ENCODE assay signal across 8 mouse cellular contexts in genomic region chr8:111825219-111825618, GRCm38 (mm10). TPM values are rescaled to one million over a fixed set of nuclear protein-coding genes. Genes with fewer than 3 reads are reported as not detected.
DNase-seq lines count a peak whose midpoint lies in the region; ATAC-seq and TF ChIP-seq lines count a peak whose summit lies in the region.
"Had no signal": no experiment of that assay in that cellular context is flagged by ENCODE, and none has a peak within 500 bp of the region (broad histone marks: within the 10 kb centered on the region; RNA-seq: fewer than 3 reads in every experiment).

No protein-coding gene starts in this region.

- no peak overlapping the region for H3K27ac ChIP-seq in MEL (ENCODE audit: control insufficient read depth, low read depth, low read length)
- no peak overlapping the region for H3K27ac ChIP-seq in bone marrow, adult 2 months (ENCODE audit: control insufficient read depth, insufficient read depth, low read depth, low read length, poor library complexity)
- no peak overlapping the region for H3K27ac ChIP-seq in midbrain, embryonic 16.5 days (ENCODE audit: low read length)
- H3K27ac ChIP-seq: midbrain, embryonic 12.5 days had no signal

- no peak overlapping the region for H3K4me3 ChIP-seq in MEL (ENCODE audit: control insufficient read depth in 1 of 2, insufficient read depth in 1 of 2, low read depth in 2 of 2, low read length in 2 of 2)
- no peak overlapping the region for H3K4me3 ChIP-seq in bone marrow, adult 2 months (replicated peaks; ENCODE audit: control insufficient read depth, low read depth, low read length)
- no peak overlapping the region for H3K4me3 ChIP-seq in midbrain, embryonic 16.5 days (ENCODE audit: low read depth, low read length)
- H3K4me3 ChIP-seq: midbrain, embryonic 12.5 days had no signal

- H3K36me3 ChIP-seq in MEL (ENCODE audit: control insufficient read depth in 1 of 2, insufficient read depth in 2 of 2, low read length in 2 of 2): peaks cover 14 to 22% of the 10 kb centered on the region in 2 experiments
- peaks cover 13% of the 10 kb centered on the region for H3K36me3 ChIP-seq in midbrain, embryonic 16.5 days (ENCODE audit: control insufficient read depth, insufficient read depth, low read length)

- no peak for TF ChIP-seq EP300 in MEL (IDR thresholded peaks at IDR 0.05; ENCODE audit: low read depth in 1 of 2, low read length in 2 of 2)

- no peaks in the 10 kb centered on the region for H3K79me2 ChIP-seq in MEL (ENCODE audit: control insufficient read depth, insufficient read depth, low read length, poor library complexity)

- no peaks in the 10 kb centered on the region for H3K9me3 ChIP-seq in MEL (replicated peaks; ENCODE audit: insufficient read depth, low read length)
- no peaks in the 10 kb centered on the region for H3K9me3 ChIP-seq in midbrain, embryonic 16.5 days (replicated peaks; ENCODE audit: control insufficient read depth, low read length, poor library complexity, severe bottlenecking)
- H3K9me3 ChIP-seq: midbrain, embryonic 12.5 days had no signal

- H3K4me2 ChIP-seq in midbrain, embryonic 16.5 days (ENCODE audit: low read length): no peak overlapping the region
- H3K4me2 ChIP-seq: midbrain, embryonic 12.5 days had no signal

- WGBS in bone marrow, adult 2 months: 82% methylated on average over 6 of the region's 6 CpGs
- 65% methylated on average over 6 of the region's 6 CpGs for WGBS in midbrain, embryonic 16.5 days

- no peaks in the 10 kb centered on the region for H3K27me3 ChIP-seq in MEL (ENCODE audit: control insufficient read depth in 1 of 2, insufficient read depth in 2 of 2, low read length in 2 of 2)
- H3K27me3 ChIP-seq in midbrain, embryonic 16.5 days (ENCODE audit: control insufficient read depth, insufficient read depth, low read depth, low read length): no peaks in the 10 kb centered on the region
- H3K27me3 ChIP-seq: midbrain, embryonic 12.5 days had no signal

- peaks cover 5 to 14% of the 10 kb centered on the region in 2 experiments for H3K4me1 ChIP-seq in MEL (ENCODE audit: control insufficient read depth in 1 of 2, insufficient read depth in 2 of 2, low read length in 2 of 2)
- H3K4me1 ChIP-seq in bone marrow, adult 2 months (ENCODE audit: control insufficient read depth, insufficient read depth, low read length): peaks cover 6% of the 10 kb centered on the region
- H3K4me1 ChIP-seq in midbrain, embryonic 16.5 days (ENCODE audit: control insufficient read depth, insufficient read depth, low read length): no peaks in the 10 kb centered on the region
- H3K4me1 ChIP-seq: midbrain, embryonic 12.5 days had no signal

- peak in 2 of 3 experiments; percentile 31 to 34; a peak in 4 of 6 replicates for TF ChIP-seq CTCF in MEL (IDR thresholded peaks at IDR 0.05 in 2 of 3, conservative IDR thresholded peaks at IDR 0.05 in 1 of 3; ENCODE audit: control insufficient read depth in 1 of 3, insufficient read depth in 1 of 3, low read depth in 2 of 3, low read length in 3 of 3, poor library complexity in 1 of 3, severe bottlenecking in 1 of 3)
- peak; percentile 57 for TF ChIP-seq CTCF in bone marrow, adult 2 months (IDR thresholded peaks at IDR 0.05; ENCODE audit: control insufficient read depth, insufficient read depth, low read length)

- peak; percentile 22 to 43 for DNase-seq in layer of hippocampus, postnatal 10 days (ENCODE audit: low spot score in 2 of 2)
- no peak for DNase-seq in layer of hippocampus, adult 9-11 months
- no peak for DNase-seq in MEL (ENCODE audit: low read depth, low spot score)
- peak; percentile 64 for DNase-seq in kidney, postnatal 14 days
- no peak for DNase-seq in ovary, postnatal 10 days (ENCODE audit: low spot score)

- no peak for TF ChIP-seq POLR2A in MEL (IDR thresholded peaks at IDR 0.05; ENCODE audit: control insufficient read depth in 1 of 2, insufficient read depth in 1 of 2, low read depth in 1 of 2, low read length in 2 of 2, poor library complexity in 1 of 2)
- no peak for TF ChIP-seq POLR2A in bone marrow, adult 2 months (IDR thresholded peaks at IDR 0.05; ENCODE audit: borderline replicate concordance, control insufficient read depth, low read depth, low read length)

- no peak overlapping the region for H3K9ac ChIP-seq in MEL (ENCODE audit: control insufficient read depth, low read depth, low read length, poor library complexity, severe bottlenecking)
- no peak overlapping the region for H3K9ac ChIP-seq in midbrain, embryonic 16.5 days (ENCODE audit: low read depth, low read length)
- H3K9ac ChIP-seq: midbrain, embryonic 12.5 days had no signal

- ATAC-seq in midbrain, embryonic 16.5 days: no peak

- peak; percentile 16 for TF ChIP-seq RAD21 in MEL (IDR thresholded peaks at IDR 0.05; ENCODE audit: low read depth, low read length)

TF ChIP-seq in MEL, 35 proteins besides CTCF, POLR2A, EP300 and RAD21:
- no peak for TF ChIP-seq JUND (IDR thresholded peaks at IDR 0.05; ENCODE audit: low read depth, low read length)
- TF ChIP-seq SMC3 (IDR thresholded peaks at IDR 0.05; ENCODE audit: low read depth, low read length): peak; percentile 19; the same call in 1 of the 2 replicates

RNA-seq across cellular contexts. Expression of gene Cfdp1, which starts 28.9 kb away (rescaled TPM):
- total RNA-seq in layer of hippocampus, postnatal 10 days (2021): 100 to 1,000 TPM; 100 to 101 TPM
- 168 and 185 TPM in 2 replicates for total RNA-seq in MEL (2012; rRNA removed)
- polyA plus RNA-seq in MEL (2012; ENCODE audit: insufficient read depth in 1 of 2, insufficient read length in 2 of 2, low read depth in 1 of 2, low replicate concordance in 2 of 2, missing spikeins in 1 of 2): 100 to 1,000 TPM in 1 of 2 experiments, not detected in 1; 214 TPM
- polyA plus RNA-seq in bone marrow, adult 2 months (2011; ENCODE audit: insufficient read depth, insufficient read length, low replicate concordance, missing spikeins): 48.8 and 116 TPM in 2 replicates
- polyA plus RNA-seq in midbrain, embryonic 16.5 days (2015; fragmentation: Nextera tagmentation; extraction: Ambion mirVana): 222 and 233 TPM in 2 replicates

RNA-seq across cellular contexts. Expression of gene Tmem170, which starts 51.3 kb away (rescaled TPM):
- 1 to 10 TPM; 3.4 to 4.1 TPM for total RNA-seq in layer of hippocampus, postnatal 10 days (2021)
- total RNA-seq in MEL (2012; rRNA removed): 2.8 and 2.9 TPM in 2 replicates
- polyA plus RNA-seq in MEL (2012; ENCODE audit: insufficient read depth in 1 of 2, insufficient read length in 2 of 2, low read depth in 1 of 2, low replicate concordance in 2 of 2, missing spikeins in 1 of 2): 1 to 10 TPM in 1 of 2 experiments, not detected in 1; 4.6 TPM
- polyA plus RNA-seq in bone marrow, adult 2 months (2011; ENCODE audit: insufficient read depth, insufficient read length, low replicate concordance, missing spikeins): 2.1 and 5.0 TPM in 2 replicates
- polyA plus RNA-seq in midbrain, embryonic 16.5 days (2015; fragmentation: Nextera tagmentation; extraction: Ambion mirVana): 3.8 TPM in 2 replicates

Comparison
In these comparisons a context has a peak if more than half of its experiments do, and no peak if none do; other contexts are left out.
1. DNase-seq: peak in layer of hippocampus, postnatal 10 days (2 of 2) and kidney, postnatal 14 days (single experiment); none in layer of hippocampus, adult 9-11 months (single experiment), MEL (single experiment) and ovary, postnatal 10 days (single experiment).